Mouse (Mus musculus): ENCODE measurements at regions not wholly inside any gene's neighbourhood (a gene's known extent, or its start where the extent isn't known, plus 50 kb on each side); places are given as distances from the start of the nearest gene placed in this dataset.

- TF ChIP-seq HCFC1 (IDR thresholded peaks at IDR 0.05; ENCODE audit: low read depth, low read length), result no peak
- no peak for TF ChIP-seq EP300 (IDR thresholded peaks at IDR 0.05; ENCODE audit: low read depth in 1 of 2, low read length in 2 of 2)
- no peak for TF ChIP-seq MAZ (IDR thresholded peaks at IDR 0.05; ENCODE audit: low read depth, low read length)
- TF ChIP-seq USF1 (IDR thresholded peaks at IDR 0.05; ENCODE audit: low read depth, low read length), result no peak
- TF ChIP-seq POLR2A (IDR thresholded peaks at IDR 0.05; ENCODE audit: control insufficient read depth in 1 of 2, insufficient read depth in 1 of 2, low read depth in 1 of 2, low read length in 2 of 2, poor library complexity in 1 of 2), result no peak
- no peak for TF ChIP-seq GABPA (IDR thresholded peaks at IDR 0.05; ENCODE audit: low read depth, low read length)
- no peak for TF ChIP-seq MXI1 (IDR thresholded peaks at IDR 0.05; ENCODE audit: low read depth, low read length)
- TF ChIP-seq CTCF (IDR thresholded peaks at IDR 0.05 in 2 of 3, conservative IDR thresholded peaks at IDR 0.05 in 1 of 3; ENCODE audit: control insufficient read depth in 1 of 3, insufficient read depth in 1 of 3, low read depth in 2 of 3, low read length in 3 of 3, poor library complexity in 1 of 3, severe bottlenecking in 1 of 3), result no peak
- TF ChIP-seq ZNF384 (IDR thresholded peaks at IDR 0.05; ENCODE audit: low read depth, low read length), result no peak
- TF ChIP-seq GATA1 (IDR thresholded peaks at IDR 0.05; ENCODE audit: low read depth, low read length), result no peak
- no peak for TF ChIP-seq TCF12 (IDR thresholded peaks at IDR 0.05; ENCODE audit: low read depth, low read length)
- no peak for TF ChIP-seq MAX (IDR thresholded peaks at IDR 0.05; ENCODE audit: low read length)
- TF ChIP-seq ZMIZ1 (IDR thresholded peaks at IDR 0.05; ENCODE audit: low read depth, low read length), result no peak
- no peak for TF ChIP-seq MYB (IDR thresholded peaks at IDR 0.05; ENCODE audit: low read depth, low read length)
Measured at GRCm38 (mm10) chr10:119131977-119132376, 107.9 kb downstream of the Cand1 start.
